Mouse (Mus musculus) T-cell, adult 66 days (primary cell): Measurements from ENCODE around the gene Gm10203. TPM values are rescaled to one million over a fixed set of nuclear protein-coding genes. Genes with fewer than 3 reads are reported as not detected.

ENCODE experiments used
- total RNA-seq, 2 experiments: library from RNA; stranded (reverse); gene quantifications; 3 replicates in 1 of 2; 4 replicates in 1 of 2; pipeline ENCODE4 v1.2.4; 2023

Gm10203 gene
- total RNA-seq: not detected

GRCm38 (mm10) chr6:149129870-149130269 is at the start of gene Gm10203:
TSS of gene Gm10203 (plus strand) at chr6:149130170.

GRCm38 (mm10) chr6:149101076-149101942 is 28.7 kb upstream of the Gm10203 start, which contains the start of gene Dennd5b:
TSS of gene Dennd5b (minus strand) at chr6:149101680.

GRCm38 (mm10) chr6:149139471-149139870 is 9.5 kb downstream of the Gm10203 start, which contains the start of gene Etfbkmt:
TSS of gene Etfbkmt (plus strand) at chr6:149139849.

Other genes with a start within 250 kb of the Gm10203 start
- 10 to 100 TPM; 12.4 to 15.8 TPM for gene Caprin2, start 233.9 kb upstream of the Gm10203 start, total RNA-seq
- gene Sinhcaf, start 183.7 kb upstream of the Gm10203 start, total RNA-seq: 10 to 100 TPM; 52.1 to 53.3 TPM
- under 1 TPM; 0.12 to 0.44 TPM for gene Dennd5b, start 28.5 kb upstream of the Gm10203 start, total RNA-seq
- 10 to 100 TPM; 20.6 to 24.8 TPM for gene Etfbkmt, start 9.7 kb downstream of the Gm10203 start, total RNA-seq
- gene Amn1, start 58.5 kb downstream of the Gm10203 start, total RNA-seq: 10 to 100 TPM; 30.9 to 40.5 TPM
- gene Resf1, start 179.2 kb downstream of the Gm10203 start, total RNA-seq: 100 to 1,000 TPM; 243 to 259 TPM